Mouse (Mus musculus) lung, postnatal 36 days (tissue): ENCODE measurements around the gene Gm36028.

Experiments used
- DNase-seq: peaks from one replicate; pipeline ENCODE4 v3.0.0; 2022; ENCODE audit warnings: mixed read lengths

Gm36028 gene

GRCm38 (mm10) chr16:37857495-37857894 is 3.5 kb downstream of the Gm36028 start:
- no peak for DNase-seq

GRCm38 (mm10) chr16:37856327-37856726 is 4.6 kb downstream of the Gm36028 start:
- DNase-seq: no peak

GRCm38 (mm10) chr16:37855583-37855982 is 5.4 kb downstream of the Gm36028 start:
- DNase-seq: no peak

- no peak for DNase-seq
These were observed 6.4 kb downstream of the Gm36028 start for GRCm38 (mm10) chr16:37854593-37854992.

- no peak for DNase-seq
These were observed 6.9 kb downstream of the Gm36028 start for GRCm38 (mm10) chr16:37854054-37854453.

GRCm38 (mm10) chr16:37853279-37853678 is 7.7 kb downstream of the Gm36028 start:
- DNase-seq: no peak

GRCm38 (mm10) chr16:37851366-37851765 is 9.6 kb downstream of the Gm36028 start:
- DNase-seq: peak; percentile 79

- DNase-seq: peak; percentile 17
These were observed 13.9 kb downstream of the Gm36028 start for GRCm38 (mm10) chr16:37847081-37847480.

- peak; percentile 15 for DNase-seq
These were observed 15.6 kb downstream of the Gm36028 start for GRCm38 (mm10) chr16:37845202-37845925.

- DNase-seq: peak; percentile 42
These were observed 17.2 kb downstream of the Gm36028 start for GRCm38 (mm10) chr16:37843740-37844139.

GRCm38 (mm10) chr16:37842439-37842838 is 18.5 kb downstream of the Gm36028 start:
- no peak for DNase-seq

- DNase-seq: no peak
These were observed 23.4 kb downstream of the Gm36028 start for GRCm38 (mm10) chr16:37837571-37837970.

GRCm38 (mm10) chr16:37831041-37831440 is 29.9 kb downstream of the Gm36028 start:
- DNase-seq: no peak

GRCm38 (mm10) chr16:37826286-37826685 is 34.7 kb downstream of the Gm36028 start:
- no peak for DNase-seq

- DNase-seq: no peak
These were observed 36.0 kb downstream of the Gm36028 start for GRCm38 (mm10) chr16:37824778-37825505.

GRCm38 (mm10) chr16:37823949-37824348 is 37.0 kb downstream of the Gm36028 start:
- no peak for DNase-seq

GRCm38 (mm10) chr16:37817986-37818385 is 43.0 kb downstream of the Gm36028 start:
- DNase-seq: peak; percentile 17

- DNase-seq: peak; percentile 92
These were observed 46.5 kb downstream of the Gm36028 start for GRCm38 (mm10) chr16:37814383-37814971.

- DNase-seq: no peak
These were observed 47.1 kb downstream of the Gm36028 start for GRCm38 (mm10) chr16:37813691-37814382.

- DNase-seq: peak; percentile 58
These were observed 48.5 kb downstream of the Gm36028 start for GRCm38 (mm10) chr16:37812474-37812886.

- no peak for DNase-seq
These were observed 49.1 kb downstream of the Gm36028 start for GRCm38 (mm10) chr16:37811874-37812273.

GRCm38 (mm10) chr16:37809623-37809992 is 51.3 kb downstream of the Gm36028 start:
- no peak for DNase-seq
